Mouse (Mus musculus): ENCODE results near the gene 1110008P14Rik. TPM values are rescaled to one million over a fixed set of nuclear protein-coding genes. Genes with fewer than 3 reads are reported as not detected.

1110008P14Rik gene
- total RNA-seq (2012; rRNA removed) = 32.4 and 41.2 TPM in 2 replicates
- total RNA-seq (2014; rRNA removed) = 20.2 and 27.8 TPM in 2 replicates
- 16.8 and 24.3 TPM in 2 replicates for polyA plus RNA-seq (2012; ENCODE audit: insufficient read length, low read depth)

- H3K79me2 ChIP-seq (replicated peaks; ENCODE audit: control insufficient read depth, extremely low read depth, insufficient read depth, poor library complexity, severe bottlenecking) = no peaks in the 10 kb centered on the region
- peak within 1 kb of the TSS; percentile 69 for H3K9ac ChIP-seq (ENCODE audit: insufficient read depth, low read depth)
- H3K9me3 ChIP-seq (replicated peaks; ENCODE audit: low read length) = no peaks in the 10 kb centered on the region
- H3K27me3 ChIP-seq (replicated peaks) = peaks cover 48% of the 10 kb centered on the region
- peak within 1 kb of the TSS; percentile 71 for H3K4me2 ChIP-seq (ENCODE audit: insufficient read depth, low read depth, poor library complexity, severe bottlenecking)
- dilution Hi-C loops (cut with MboI; ENCODE audit: extremely low pct_ligation_motif_present, extremely low pct_unique_long_range_greater_than_20kb, low sequenced_read_pairs) = no loop called here
- H3K4me3 ChIP-seq (replicated peaks in 1 of 3; ENCODE audit: low read depth in 2 of 3, low read length in 2 of 3, poor library complexity in 1 of 3) = peak within 1 kb of the TSS; percentile 58 to 71 (median 67)
- peaks cover 5 to 15% of the 10 kb centered on the region in 2 experiments for H3K4me1 ChIP-seq (ENCODE audit: control insufficient read depth in 1 of 2, insufficient read depth in 2 of 2)
- peak; percentile 94 for DNase-seq (ENCODE audit: extremely low read depth)
- no peak within 1 kb of the TSS for H3K27ac ChIP-seq (ENCODE audit: insufficient read depth, low read depth)
- TF ChIP-seq ETS1 (conservative IDR thresholded peaks at IDR 0.05; ENCODE audit: low read depth, low read length) = no peak
- TF ChIP-seq MYC (IDR thresholded peaks at IDR 0.05; ENCODE audit: low read depth, low read length) = no peak
- no peak for TF ChIP-seq BHLHE40 (IDR thresholded peaks at IDR 0.05; ENCODE audit: low read depth, low read length)
- TF ChIP-seq CHD1 (IDR thresholded peaks at IDR 0.05; ENCODE audit: low read depth, low read length) = no peak
- TF ChIP-seq UBTF (IDR thresholded peaks at IDR 0.05; ENCODE audit: low read depth, low read length) = no peak
- no peak for TF ChIP-seq ZKSCAN1 (IDR thresholded peaks at IDR 0.05; ENCODE audit: borderline replicate concordance, low read depth, low read length)
- peak; percentile 82 for TF ChIP-seq MXI1 (IDR thresholded peaks at IDR 0.05; ENCODE audit: low read depth, low read length)
- TF ChIP-seq POLR2AphosphoS2 (IDR thresholded peaks at IDR 0.05; ENCODE audit: low read depth, low read length) = no peak
- TF ChIP-seq MAX (IDR thresholded peaks at IDR 0.05; ENCODE audit: low read length) = peak; percentile 76; the same call in 1 of the 2 replicates
- peak; percentile 97 for TF ChIP-seq SIN3A (IDR thresholded peaks at IDR 0.05; ENCODE audit: low read length)
- no peak for TF ChIP-seq PAX5 (IDR thresholded peaks at IDR 0.05; ENCODE audit: low read length)
- peak; percentile 67; the same call in 1 of the 2 replicates for TF ChIP-seq NELFE (IDR thresholded peaks at IDR 0.05; ENCODE audit: low read depth, low read length)
- TF ChIP-seq IRF4 (IDR thresholded peaks at IDR 0.05; ENCODE audit: low read depth, low read length) = no peak
- TF ChIP-seq ZNF384 (IDR thresholded peaks at IDR 0.05; ENCODE audit: low read depth, low read length) = no peak
- no peak for TF ChIP-seq MAZ (IDR thresholded peaks at IDR 0.05; ENCODE audit: low read depth, low read length)
- TF ChIP-seq E2F4 (IDR thresholded peaks at IDR 0.05; ENCODE audit: insufficient replicate concordance, low read depth, low read length) = no peak
- no peak for TF ChIP-seq GABPA (IDR thresholded peaks at IDR 0.05; ENCODE audit: insufficient replicate concordance, low read depth, low read length)
- TF ChIP-seq RAD21 (IDR thresholded peaks at IDR 0.05; ENCODE audit: low read depth, low read length) = no peak
- TF ChIP-seq RCOR1 (conservative IDR thresholded peaks at IDR 0.05; ENCODE audit: low read depth, low read length) = no peak
- TF ChIP-seq EP300 (IDR thresholded peaks at IDR 0.05; ENCODE audit: low read length) = no peak
- TF ChIP-seq TCF12 (IDR thresholded peaks at IDR 0.05; ENCODE audit: low read depth, low read length) = 0 out of 2 replicates have a peak, but pooled peaks have one; percentile 36
- peak; percentile 71 for TF ChIP-seq POLR2A (IDR thresholded peaks at IDR 0.05; ENCODE audit: low read depth, low read length)
- TF ChIP-seq JUN (IDR thresholded peaks at IDR 0.05; ENCODE audit: insufficient read depth, low read depth, low read length) = no peak
- peak; percentile 73 for TF ChIP-seq NRF1 (IDR thresholded peaks at IDR 0.05; ENCODE audit: low read depth, low read length)
- no peak for TF ChIP-seq USF2 (conservative IDR thresholded peaks at IDR 0.05; ENCODE audit: low read depth, low read length)
- TF ChIP-seq SMC3 (IDR thresholded peaks at IDR 0.05; ENCODE audit: low read depth, low read length) = no peak
- no peak for TF ChIP-seq MAFK (IDR thresholded peaks at IDR 0.05; ENCODE audit: insufficient replicate concordance, low read length)
- TF ChIP-seq KAT2A (IDR thresholded peaks at IDR 0.05; ENCODE audit: insufficient replicate concordance, low read length) = no peak
- no peak for TF ChIP-seq CTCF (conservative IDR thresholded peaks at IDR 0.05 in 1 of 2, IDR thresholded peaks at IDR 0.05 in 1 of 2; ENCODE audit: low read depth in 2 of 2, low read length in 2 of 2)
- TF ChIP-seq JUND (conservative IDR thresholded peaks at IDR 0.05; ENCODE audit: low read depth, low read length) = no peak
- TF ChIP-seq HCFC1 (IDR thresholded peaks at IDR 0.05; ENCODE audit: low read depth, low read length) = peak; percentile 72
- TF ChIP-seq ZC3H11A (IDR thresholded peaks at IDR 0.05; ENCODE audit: low read depth, low read length) = no peak
- no peak for TF ChIP-seq CHD2 (IDR thresholded peaks at IDR 0.05; ENCODE audit: low read length)
- TF ChIP-seq ZMIZ1 (IDR thresholded peaks at IDR 0.05; ENCODE audit: low read depth, low read length) = no peak
- no peak for TF ChIP-seq TBP (conservative IDR thresholded peaks at IDR 0.05; ENCODE audit: low read depth, low read length)
- TF ChIP-seq ELF1 (IDR thresholded peaks at IDR 0.05; ENCODE audit: low read depth, low read length) = peak; percentile 82
- no peak; the same call in 1 of the 2 replicates for TF ChIP-seq MEF2A (IDR thresholded peaks at IDR 0.05; ENCODE audit: borderline replicate concordance, low read depth, low read length)
- no peak for TF ChIP-seq USF1 (IDR thresholded peaks at IDR 0.05; ENCODE audit: low read depth, low read length)
- in situ Hi-C loops (cut with MboI; ENCODE audit: low pct_ligation_motif_present, low pct_unique_long_range_greater_than_20kb, low sequenced_read_pairs) = no loop called here
- peaks cover 28 to 38% of the 10 kb centered on the region in 2 experiments for H3K36me3 ChIP-seq (replicated peaks in 1 of 2; ENCODE audit: control insufficient read depth in 1 of 2, insufficient read depth in 1 of 2, low read length in 1 of 2)
These were observed at the start of gene 1110008P14Rik for GRCm38 (mm10) chr2:32381775-32382223. Gene 1110008P14Rik (minus strand): TSS chr2:32381938.

Measured in CH12.LX (cell line).